Mouse (Mus musculus) erythroblast, adult 5-6 weeks (primary cell): ENCODE results near the gene Rtn2. TPM values are rescaled to one million over a fixed set of nuclear protein-coding genes. Genes with fewer than 3 reads are reported as not detected.
A peak's percentile ranks its signal among the peaks of the same experiment; 100 is the strongest.

Experiments used
- ATAC-seq: replicated peaks from 2 replicates; pipeline ENCODE4 v1.8.0; 2016; ENCODE audit warnings: moderate number of reproducible peaks, mild to moderate bottlenecking, moderate TSS enrichment, inconsistent platforms; ENCODE audit not compliant: poor library complexity, low FRiP score, severe bottlenecking
- total RNA-seq, 2 experiments: library from RNA; stranded (forward) in 1 of 2; stranded (reverse) in 1 of 2; fragments of 150-400 nt in 1 of 2; fragments of 200-764, 138-1000 nt in 1 of 2; gene quantifications; 2 replicates each; pipeline versions ENCODE4 v1.2.3 to v1.2.4; 2015 to 2017; ENCODE audit warnings: low replicate concordance in 2 of 2

Rtn2 gene
- total RNA-seq, 2 experiments from 2014 or later, result not detected

DNA sequence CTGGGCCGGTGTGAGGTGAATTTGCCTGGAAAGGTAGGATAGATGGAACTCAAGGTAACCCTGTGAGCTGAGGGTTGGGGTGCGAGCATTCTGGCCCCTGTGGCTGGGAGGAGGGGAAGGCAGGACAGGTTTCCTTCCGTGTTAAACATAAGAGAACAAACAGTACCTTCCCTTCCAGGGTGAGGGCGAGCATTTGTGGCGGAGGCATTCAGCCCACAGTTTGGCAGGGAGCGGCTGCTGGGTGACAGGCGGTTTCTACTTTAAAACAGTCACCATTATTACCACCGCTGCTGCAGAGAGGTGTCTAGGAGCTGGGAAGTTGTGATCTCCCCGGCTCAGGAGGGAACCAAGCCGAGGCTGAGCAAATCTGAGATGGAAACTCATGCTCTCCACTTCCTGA, 54.7 kb downstream of the Rtn2 start:
- ATAC-seq, result no peak

DNA sequence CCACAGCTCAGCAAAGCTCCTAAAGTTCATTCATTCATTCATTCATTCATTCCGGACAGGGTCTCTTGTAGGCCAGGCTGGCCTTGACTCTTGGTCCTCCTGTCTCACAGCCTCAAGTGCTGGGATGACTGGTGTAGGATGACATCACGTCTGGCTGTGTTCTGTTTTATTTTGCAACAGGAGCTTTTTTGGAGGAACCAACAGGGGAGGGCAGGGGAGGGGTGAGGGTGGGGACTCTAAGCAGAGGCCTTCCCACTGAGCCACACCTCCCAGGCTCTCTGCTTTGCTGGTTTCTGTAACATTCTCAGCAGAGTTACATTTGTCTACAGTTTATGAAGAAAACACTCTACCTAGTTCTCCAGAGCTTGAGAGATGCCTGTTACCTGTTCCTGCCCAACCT, 55.6 kb downstream of the Rtn2 start:
- ATAC-seq, result no peak

DNA sequence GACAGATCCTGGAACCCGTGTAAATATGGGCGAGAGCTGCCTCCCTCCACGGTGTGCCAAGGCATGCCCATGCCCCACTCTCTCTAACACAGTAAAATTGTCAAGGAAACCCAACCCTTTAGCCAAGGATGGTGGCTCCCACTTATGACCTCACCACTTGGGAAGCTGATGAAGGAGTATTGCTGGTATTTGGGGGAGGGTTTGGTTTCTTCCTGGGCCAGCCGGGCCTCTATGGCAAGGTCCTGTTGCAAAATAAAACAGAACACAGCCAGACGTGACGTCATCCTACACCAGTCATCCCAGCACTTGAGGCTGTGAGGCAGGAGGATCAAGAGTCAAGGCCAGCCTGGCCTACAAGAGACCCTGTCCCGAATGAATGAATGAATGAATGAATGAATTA, 56.2 kb downstream of the Rtn2 start:
- no peak for ATAC-seq

GRCm38 (mm10) chr7:19341250-19341649, 58.8 kb downstream of the Rtn2 start:
- no peak for ATAC-seq

- no peak for ATAC-seq
Observed at GRCm38 (mm10) chr7:19341761-19342409, 59.5 kb downstream of the Rtn2 start.

- ATAC-seq, result peak; percentile 33; the same call in 1 of the 2 replicates
Observed at GRCm38 (mm10) chr7:19342481-19343027, 60.1 kb downstream of the Rtn2 start.

DNA sequence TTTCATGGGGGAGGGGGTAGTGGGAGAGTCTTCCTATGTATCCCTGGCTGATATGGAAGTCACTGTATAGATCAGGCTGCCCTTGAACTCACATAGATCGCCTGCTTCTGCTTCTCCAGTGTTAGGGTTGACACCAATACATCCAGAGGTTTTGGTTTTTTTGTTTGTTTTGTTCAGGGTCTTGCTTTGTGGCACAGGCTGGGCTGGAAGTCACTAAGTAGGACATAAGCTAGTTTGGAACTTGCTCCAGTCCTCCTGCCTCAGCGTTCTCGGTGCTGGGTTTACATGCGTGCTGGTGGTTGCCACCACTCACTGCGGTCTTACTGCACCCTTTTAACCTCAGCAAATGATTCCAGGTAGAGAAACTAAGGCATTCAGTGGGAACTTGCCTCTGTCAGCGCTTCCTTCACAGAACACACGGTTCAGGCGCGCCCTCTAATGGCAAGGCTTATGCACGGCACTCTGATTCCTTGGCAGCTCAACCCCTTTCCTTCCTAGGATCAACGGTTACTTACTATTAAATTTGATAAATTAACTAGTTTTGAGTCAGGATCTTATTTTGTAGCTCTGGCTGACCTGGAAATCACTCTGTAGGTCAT, 60.9 kb downstream of the Rtn2 start:
- ATAC-seq, result peak; percentile 69

DNA sequence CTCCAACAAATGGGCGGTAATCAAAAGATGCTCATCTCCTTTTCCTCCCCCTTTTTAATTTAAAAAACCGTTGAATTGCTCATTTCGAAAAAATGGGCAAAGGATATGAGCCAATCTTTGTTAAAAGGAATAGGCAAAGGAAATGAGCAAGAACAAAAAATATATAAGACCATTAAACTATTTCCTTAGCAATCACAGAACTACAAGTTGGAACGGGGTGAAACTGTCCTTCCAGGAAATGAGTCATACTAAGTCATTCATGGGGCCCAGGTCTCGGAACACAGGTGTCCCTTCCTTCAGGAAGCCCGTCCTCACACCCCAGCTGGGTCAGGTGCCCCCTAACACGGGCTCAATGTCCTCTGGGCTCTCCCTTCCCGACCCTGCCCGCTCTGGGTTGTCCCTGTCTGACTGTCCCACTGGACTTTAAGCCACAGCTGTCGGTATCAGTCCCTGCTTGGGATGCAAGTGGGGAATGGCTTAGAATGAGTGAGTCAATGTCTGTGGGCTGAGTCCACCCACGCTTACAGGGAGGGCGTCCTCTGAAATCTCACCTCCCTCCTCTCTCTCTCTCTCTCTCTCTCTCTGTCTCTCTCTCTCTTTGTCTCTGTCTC, 61.9 kb downstream of the Rtn2 start, which contains the start of gene Ercc1:
Gene Ercc1, plus strand, starts transcription at position 542 of the 611 bp plus-strand sequence.
- ATAC-seq, result no peak

GRCm38 (mm10) chr7:19344938-19345471, 62.6 kb downstream of the Rtn2 start:
- peak; percentile 92 for ATAC-seq

Other genes with a start within 250 kb of the Rtn2 start
- not detected in 2 replicates for gene Rsph6a, start 227.9 kb upstream of the Rtn2 start, total RNA-seq (2015; ENCODE audit: low replicate concordance)
- not detected in 2 replicates for gene Rsph6a, start 227.9 kb upstream of the Rtn2 start, total RNA-seq (2017; ENCODE audit: low replicate concordance)
- gene Dmwd, start 206.4 kb upstream of the Rtn2 start, total RNA-seq (2015; ENCODE audit: low replicate concordance), result 1.9 and 3.1 TPM in 2 replicates
- 1.0 and 2.6 TPM in 2 replicates for gene Dmwd, start 206.4 kb upstream of the Rtn2 start, total RNA-seq (2017; ENCODE audit: low replicate concordance)
- 3.8 TPM in 1 of 2 replicates, not detected in the other for gene Dmpk, start 198.8 kb upstream of the Rtn2 start, total RNA-seq (2015; ENCODE audit: low replicate concordance)
- gene Dmpk, start 198.8 kb upstream of the Rtn2 start, total RNA-seq (2017; ENCODE audit: low replicate concordance), result 4.3 and 6.0 TPM in 2 replicates
- gene Six5, start 188.0 kb upstream of the Rtn2 start, total RNA-seq (2015; ENCODE audit: low replicate concordance), result 0.42 TPM in 1 of 2 replicates, not detected in the other
- gene Six5, start 188.0 kb upstream of the Rtn2 start, total RNA-seq (2017; ENCODE audit: low replicate concordance), result not detected in 2 replicates
- gene Gm4969, start 164.3 kb upstream of the Rtn2 start, total RNA-seq (2015; ENCODE audit: low replicate concordance), result not detected in 2 replicates
- gene Gm4969, start 164.3 kb upstream of the Rtn2 start, total RNA-seq (2017; ENCODE audit: low replicate concordance), result 0.28 TPM in 1 of 2 replicates, not detected in the other
- gene Fbxo46, start 162.8 kb upstream of the Rtn2 start, total RNA-seq (2015; ENCODE audit: low replicate concordance), result 0.21 and 0.77 TPM in 2 replicates
- gene Fbxo46, start 162.8 kb upstream of the Rtn2 start, total RNA-seq (2017; ENCODE audit: low replicate concordance), result 2.1 and 2.5 TPM in 2 replicates
- 1.3 and 6.7 TPM in 2 replicates for gene Qpctl, start 133.3 kb upstream of the Rtn2 start, total RNA-seq (2015; ENCODE audit: low replicate concordance)
- 0.70 and 1.3 TPM in 2 replicates for gene Qpctl, start 133.3 kb upstream of the Rtn2 start, total RNA-seq (2017; ENCODE audit: low replicate concordance)
- 15.0 TPM in 2 replicates for gene Snrpd2, start 132.9 kb upstream of the Rtn2 start, total RNA-seq (2015; ENCODE audit: low replicate concordance)
- 20.2 and 22.0 TPM in 2 replicates for gene Snrpd2, start 132.9 kb upstream of the Rtn2 start, total RNA-seq (2017; ENCODE audit: low replicate concordance)
- 0.42 TPM in 1 of 2 replicates, not detected in the other for gene Gipr, start 116.5 kb upstream of the Rtn2 start, total RNA-seq (2015; ENCODE audit: low replicate concordance)
- gene Gipr, start 116.5 kb upstream of the Rtn2 start, total RNA-seq (2017; ENCODE audit: low replicate concordance), result not detected in 2 replicates
- gene Eml2, start 106.2 kb upstream of the Rtn2 start, total RNA-seq (2015; ENCODE audit: low replicate concordance), result 1.5 and 2.1 TPM in 2 replicates
- 2.8 and 3.7 TPM in 2 replicates for gene Eml2, start 106.2 kb upstream of the Rtn2 start, total RNA-seq (2017; ENCODE audit: low replicate concordance)
- gene Gpr4, start 70.1 kb upstream of the Rtn2 start, total RNA-seq (2015; ENCODE audit: low replicate concordance), result 0.19 TPM in 1 of 2 replicates, not detected in the other
- gene Gpr4, start 70.1 kb upstream of the Rtn2 start, total RNA-seq (2017; ENCODE audit: low replicate concordance), result not detected in 2 replicates
- 6.5 and 7.7 TPM in 2 replicates for gene Opa3, start 54.3 kb upstream of the Rtn2 start, total RNA-seq (2015; ENCODE audit: low replicate concordance)
- gene Opa3, start 54.3 kb upstream of the Rtn2 start, total RNA-seq (2017; ENCODE audit: low replicate concordance), result 2.1 and 5.6 TPM in 2 replicates
- gene Vasp, start 10.8 kb upstream of the Rtn2 start, total RNA-seq (2015; ENCODE audit: low replicate concordance), result 34.6 and 35.9 TPM in 2 replicates
- gene Vasp, start 10.8 kb upstream of the Rtn2 start, total RNA-seq (2017; ENCODE audit: low replicate concordance), result 32.5 and 56.6 TPM in 2 replicates
- gene Ppm1n, start 2.6 kb upstream of the Rtn2 start, total RNA-seq (2015; ENCODE audit: low replicate concordance), result not detected in 2 replicates
- gene Ppm1n, start 2.6 kb upstream of the Rtn2 start, total RNA-seq (2017; ENCODE audit: low replicate concordance), result not detected in 2 replicates
- gene Fosb, start 27.4 kb downstream of the Rtn2 start, total RNA-seq (2015; ENCODE audit: low replicate concordance), result 2.9 and 3.1 TPM in 2 replicates
- 2.2 and 3.8 TPM in 2 replicates for gene Fosb, start 27.4 kb downstream of the Rtn2 start, total RNA-seq (2017; ENCODE audit: low replicate concordance)
- 8.6 and 8.8 TPM in 2 replicates for gene Ercc1, start 62.2 kb downstream of the Rtn2 start, total RNA-seq (2015; ENCODE audit: low replicate concordance)
- gene Ercc1, start 62.2 kb downstream of the Rtn2 start, total RNA-seq (2017; ENCODE audit: low replicate concordance), result 4.6 and 5.2 TPM in 2 replicates
- 1.2 and 1.9 TPM in 2 replicates for gene Cd3eap, start 76.9 kb downstream of the Rtn2 start, total RNA-seq (2015; ENCODE audit: low replicate concordance)
- 2.6 and 5.7 TPM in 2 replicates for gene Cd3eap, start 76.9 kb downstream of the Rtn2 start, total RNA-seq (2017; ENCODE audit: low replicate concordance)
- 0.19 and 3.3 TPM in 2 replicates for gene Ppp1r13l, start 77.1 kb downstream of the Rtn2 start, total RNA-seq (2015; ENCODE audit: low replicate concordance)
- not detected in 2 replicates for gene Ppp1r13l, start 77.1 kb downstream of the Rtn2 start, total RNA-seq (2017; ENCODE audit: low replicate concordance)
- gene Ercc2, start 99.4 kb downstream of the Rtn2 start, total RNA-seq (2015; ENCODE audit: low replicate concordance), result 1.3 and 2.7 TPM in 2 replicates
- 11.4 and 18.0 TPM in 2 replicates for gene Ercc2, start 99.4 kb downstream of the Rtn2 start, total RNA-seq (2017; ENCODE audit: low replicate concordance)
- gene Klc3, start 121.5 kb downstream of the Rtn2 start, total RNA-seq (2015; ENCODE audit: low replicate concordance), result not detected in 2 replicates
- not detected in 2 replicates for gene Klc3, start 121.5 kb downstream of the Rtn2 start, total RNA-seq (2017; ENCODE audit: low replicate concordance)
- gene Ckm, start 122.2 kb downstream of the Rtn2 start, total RNA-seq (2015; ENCODE audit: low replicate concordance), result not detected in 2 replicates
- not detected in 2 replicates for gene Ckm, start 122.2 kb downstream of the Rtn2 start, total RNA-seq (2017; ENCODE audit: low replicate concordance)
- 1.9 and 5.2 TPM in 2 replicates for gene Mark4, start 176.2 kb downstream of the Rtn2 start, total RNA-seq (2015; ENCODE audit: low replicate concordance)
- 1.7 and 2.8 TPM in 2 replicates for gene Mark4, start 176.2 kb downstream of the Rtn2 start, total RNA-seq (2017; ENCODE audit: low replicate concordance)
- not detected in 2 replicates for gene Exoc3l2, start 180.7 kb downstream of the Rtn2 start, total RNA-seq (2015; ENCODE audit: low replicate concordance)
- gene Exoc3l2, start 180.7 kb downstream of the Rtn2 start, total RNA-seq (2017; ENCODE audit: low replicate concordance), result not detected in 2 replicates
- gene Bloc1s3, start 225.7 kb downstream of the Rtn2 start, total RNA-seq (2015; ENCODE audit: low replicate concordance), result 3.5 and 4.2 TPM in 2 replicates
- gene Bloc1s3, start 225.7 kb downstream of the Rtn2 start, total RNA-seq (2017; ENCODE audit: low replicate concordance), result 0.84 and 1.5 TPM in 2 replicates
- 17.9 and 18.8 TPM in 2 replicates for gene Trappc6a, start 225.8 kb downstream of the Rtn2 start, total RNA-seq (2015; ENCODE audit: low replicate concordance)
- 2.7 and 7.8 TPM in 2 replicates for gene Trappc6a, start 225.8 kb downstream of the Rtn2 start, total RNA-seq (2017; ENCODE audit: low replicate concordance)
- gene Nkpd1, start 235.2 kb downstream of the Rtn2 start, total RNA-seq (2015; ENCODE audit: low replicate concordance), result not detected in 2 replicates
- gene Nkpd1, start 235.2 kb downstream of the Rtn2 start, total RNA-seq (2017; ENCODE audit: low replicate concordance), result not detected in 2 replicates